Mouse (Mus musculus): ENCODE results near the gene Pitpnm1.
A peak's percentile ranks its signal among the peaks of the same experiment; 100 is the strongest.
"Not testable (repeated sequence)": the region's sequence is repeated elsewhere in the genome, so short reads cannot be mapped to it uniquely, and the experiment has no call there.

The Pitpnm1 gene

GRCm38 (mm10) chr19:4119716-4120487 is 20.1 kb downstream of the Pitpnm1 start:
- no peak for DNase-seq

- DNase-seq = peak; percentile 63
These were observed 20.7 kb downstream of the Pitpnm1 start for GRCm38 (mm10) chr19:4120496-4120895.

DNA sequence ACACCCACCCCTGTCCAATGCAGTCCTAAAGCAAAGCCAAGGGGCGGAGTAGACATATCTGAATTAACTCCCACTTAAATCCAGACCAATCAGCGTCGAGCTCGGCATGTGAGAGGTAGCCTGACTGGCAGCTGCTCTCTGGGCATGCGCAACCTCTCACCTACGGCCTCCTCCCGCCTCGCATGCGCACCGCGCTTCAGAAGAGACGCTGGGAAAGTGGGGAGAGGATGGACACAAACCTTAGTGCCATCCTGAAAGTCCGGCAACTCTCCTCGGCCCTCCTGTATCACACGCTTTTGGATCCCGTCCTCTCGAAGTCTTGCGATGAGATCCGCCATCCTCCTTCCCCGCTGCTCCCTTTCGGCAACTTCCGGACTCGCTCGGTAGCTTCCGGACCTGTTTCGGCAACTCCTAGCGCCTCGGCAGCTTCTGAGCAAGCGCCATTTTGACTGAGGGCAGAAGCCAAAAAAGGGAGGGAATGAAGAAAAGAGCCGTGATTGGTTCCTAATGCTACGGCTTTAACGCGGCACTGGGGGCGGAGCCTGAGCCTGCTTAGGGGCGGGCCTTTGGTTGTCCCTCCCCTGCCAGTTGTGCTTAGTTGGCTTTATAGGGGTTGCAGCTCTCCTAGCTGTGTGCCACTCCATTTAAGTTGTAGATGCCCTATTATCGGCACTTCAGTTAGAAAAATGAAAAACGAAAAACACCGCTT is 21.5 kb downstream of the Pitpnm1 start:
- DNase-seq = peak; percentile 99

DNA sequence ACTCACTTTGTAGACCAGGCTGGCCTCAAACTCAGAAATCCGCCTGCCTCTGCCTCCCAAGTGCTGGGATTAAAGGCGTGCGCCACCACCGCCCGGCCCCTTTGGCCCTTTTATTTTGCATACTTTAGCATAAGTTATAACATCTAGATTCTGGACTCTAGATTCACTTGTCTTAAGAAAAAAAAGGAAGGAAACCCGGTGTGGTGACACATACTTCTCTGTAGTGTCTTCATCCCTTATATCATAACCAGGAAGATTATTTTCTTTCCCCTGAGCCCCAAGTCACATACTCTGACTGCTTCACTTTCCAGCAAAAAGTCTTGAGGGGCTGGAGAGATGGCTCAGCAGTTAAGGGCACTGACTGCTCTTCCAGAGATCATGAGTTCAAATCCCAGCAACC is 22.1 kb downstream of the Pitpnm1 start:
- DNase-seq = not testable (repeated sequence)

GRCm38 (mm10) chr19:4122411-4123370 is 22.9 kb downstream of the Pitpnm1 start:
- DNase-seq = no peak

GRCm38 (mm10) chr19:4124432-4124831 is 24.6 kb downstream of the Pitpnm1 start:
- no peak for DNase-seq

DNA sequence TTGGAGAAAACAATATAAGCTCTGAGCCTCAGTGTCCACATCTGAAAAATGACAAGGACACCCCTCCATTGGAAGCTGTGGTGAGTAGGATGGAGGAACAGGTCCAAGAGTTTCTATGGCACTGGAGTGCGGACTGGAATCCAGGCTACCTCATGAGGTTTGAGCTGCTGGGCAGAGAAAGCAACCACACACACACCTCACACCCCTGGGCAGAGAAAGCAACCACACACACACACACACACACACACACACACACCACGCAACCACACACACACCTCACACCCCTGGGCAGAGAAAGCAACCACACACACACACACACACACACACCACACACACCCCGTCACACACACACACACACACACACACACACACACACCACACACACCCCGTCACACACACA is 25.5 kb downstream of the Pitpnm1 start:
- DNase-seq = peak; percentile 71

- peak; percentile 98 for DNase-seq
These were observed 26.2 kb downstream of the Pitpnm1 start, which contains the start of gene Aip for GRCm38 (mm10) chr19:4125741-4126696. Aip (minus strand) TSS chr19:4125858.

DNA sequence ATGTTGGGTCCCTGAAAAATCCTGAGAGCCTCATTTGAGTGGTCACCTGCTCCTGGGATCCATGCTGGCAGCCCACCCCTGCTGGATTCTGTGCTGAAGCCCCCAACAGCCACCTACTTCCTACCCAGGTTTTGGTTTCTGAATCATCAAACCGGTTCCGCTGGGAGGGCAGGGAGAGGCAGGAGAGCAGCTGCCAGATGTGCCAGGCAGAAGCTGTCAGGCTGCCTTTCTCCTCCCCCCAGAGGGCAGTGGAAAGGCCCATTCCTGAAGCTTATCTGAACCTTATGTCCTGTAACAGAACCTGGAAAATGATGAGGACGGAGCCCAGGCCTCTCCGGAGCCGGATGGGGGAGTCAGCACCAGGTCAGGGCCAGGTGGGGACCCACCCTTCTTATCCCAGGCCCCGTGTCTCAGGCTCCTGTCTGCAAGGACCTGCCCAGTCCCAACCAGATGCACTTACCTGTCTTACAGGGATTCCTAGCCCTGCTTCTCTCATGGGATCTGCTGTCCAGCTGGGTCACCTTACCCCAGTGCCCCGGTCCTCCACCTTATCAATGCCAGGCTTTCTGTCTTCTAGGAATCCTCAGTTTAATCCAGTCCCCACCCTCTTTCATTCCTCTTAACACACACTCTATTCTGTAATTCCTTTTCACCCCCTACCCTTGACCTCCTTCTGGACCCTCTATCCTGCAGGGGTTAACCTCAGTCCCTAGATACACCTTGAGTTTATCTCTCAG is 27.1 kb downstream of the Pitpnm1 start:
- DNase-seq = peak; percentile 60

GRCm38 (mm10) chr19:4129462-4129861 is 29.7 kb downstream of the Pitpnm1 start:
- no peak for DNase-seq

GRCm38 (mm10) chr19:4130106-4130505 is 30.3 kb downstream of the Pitpnm1 start:
- no peak for DNase-seq

DNA sequence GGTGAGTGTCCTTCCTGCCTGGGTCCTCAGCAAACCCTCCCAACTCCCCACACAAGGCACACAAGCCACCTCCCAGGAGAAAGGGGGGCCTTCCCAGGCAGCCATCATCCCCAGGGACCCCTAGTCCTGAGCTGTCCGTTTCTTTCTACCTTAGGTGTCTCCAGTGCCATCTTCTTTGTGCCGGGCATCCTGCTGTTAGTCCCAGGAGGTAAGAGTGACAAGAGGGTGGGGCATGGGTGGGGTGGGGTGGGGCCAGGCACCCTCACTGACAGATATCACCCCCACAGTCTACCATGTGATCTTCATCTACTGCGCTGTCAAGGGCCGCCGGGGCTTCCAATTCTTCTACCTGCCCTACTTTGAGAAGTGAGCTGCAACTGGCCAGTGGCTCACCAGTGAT is 31.3 kb downstream of the Pitpnm1 start:
- DNase-seq = no peak

DNA sequence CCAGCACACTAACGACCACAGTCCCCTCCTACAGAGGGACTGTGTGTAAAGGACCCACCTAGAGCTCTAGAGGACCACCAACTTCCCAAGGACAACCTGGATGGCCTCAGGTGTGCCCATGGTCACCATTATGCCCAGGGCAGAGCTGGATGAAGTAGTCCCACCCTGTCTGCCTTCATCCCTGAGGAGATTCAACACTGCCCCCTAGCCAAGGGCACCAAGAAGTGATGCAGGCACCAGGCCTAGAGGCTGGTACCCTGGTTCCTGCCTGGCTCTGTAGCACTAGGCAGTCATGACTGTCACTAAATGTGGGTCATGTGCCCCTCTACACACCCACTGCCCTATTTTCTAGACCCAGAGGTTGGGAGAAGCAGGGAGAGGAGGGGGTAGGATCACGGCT is 32.0 kb downstream of the Pitpnm1 start:
- no peak for DNase-seq

- no peak for DNase-seq
These were observed 34.6 kb downstream of the Pitpnm1 start for GRCm38 (mm10) chr19:4134354-4134753.

DNA sequence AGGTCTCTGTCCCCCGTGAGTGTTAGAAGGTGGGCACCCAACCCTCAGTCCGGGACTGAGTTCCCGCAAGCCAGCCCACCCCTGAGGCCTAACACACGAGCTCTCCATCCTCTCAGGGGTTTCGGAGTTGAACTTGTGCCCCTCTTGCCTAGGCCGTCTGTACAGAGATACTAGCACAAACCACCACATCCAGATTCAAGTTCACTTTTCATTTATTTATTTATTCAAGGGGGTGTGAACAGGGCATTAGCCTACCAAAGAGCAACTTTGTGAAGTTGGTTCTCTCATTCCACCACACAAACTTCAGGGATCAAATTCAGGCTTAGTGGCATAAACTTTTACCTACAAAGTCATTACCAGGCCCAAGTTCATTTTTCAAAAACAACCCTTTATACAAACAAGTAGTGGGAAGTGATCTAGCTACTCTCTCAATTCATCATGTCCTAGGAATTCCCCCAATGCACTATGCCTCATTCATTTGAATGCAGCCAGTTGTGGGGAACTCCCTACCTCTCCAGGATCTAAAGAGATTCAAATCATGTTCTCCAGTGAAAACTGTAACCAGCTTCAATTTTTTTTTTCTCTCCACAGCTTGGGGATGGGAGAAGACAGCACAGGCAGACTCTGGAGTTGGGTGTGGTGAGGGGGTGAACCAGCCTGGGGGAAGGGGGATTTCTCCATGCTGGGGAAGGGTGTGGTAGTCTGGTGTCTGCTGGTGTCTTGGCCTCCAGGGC is 35.6 kb downstream of the Pitpnm1 start:
- not testable (repeated sequence) for DNase-seq

GRCm38 (mm10) chr19:4135963-4136345 is 36.2 kb downstream of the Pitpnm1 start:
- not testable (repeated sequence) for DNase-seq

DNA sequence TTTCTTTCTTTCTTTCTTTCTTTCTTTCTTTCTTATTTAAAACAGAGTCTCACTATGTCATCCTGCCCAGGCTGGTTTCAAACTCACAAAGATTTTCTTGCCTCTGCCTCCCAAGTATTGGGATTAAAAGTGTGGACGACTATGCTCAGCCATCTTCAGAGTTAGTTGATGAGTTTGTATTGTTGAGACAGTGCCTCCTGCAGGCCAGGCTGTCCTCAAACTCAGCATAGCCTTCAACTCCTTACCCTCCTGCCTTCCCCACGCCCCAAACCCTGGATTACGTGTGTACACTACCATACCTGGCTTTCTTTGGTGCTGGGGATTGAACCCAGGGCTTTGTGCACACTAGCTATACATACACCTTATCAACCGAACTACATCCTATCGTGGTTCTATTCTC is 36.7 kb downstream of the Pitpnm1 start:
- no peak for DNase-seq

DNA sequence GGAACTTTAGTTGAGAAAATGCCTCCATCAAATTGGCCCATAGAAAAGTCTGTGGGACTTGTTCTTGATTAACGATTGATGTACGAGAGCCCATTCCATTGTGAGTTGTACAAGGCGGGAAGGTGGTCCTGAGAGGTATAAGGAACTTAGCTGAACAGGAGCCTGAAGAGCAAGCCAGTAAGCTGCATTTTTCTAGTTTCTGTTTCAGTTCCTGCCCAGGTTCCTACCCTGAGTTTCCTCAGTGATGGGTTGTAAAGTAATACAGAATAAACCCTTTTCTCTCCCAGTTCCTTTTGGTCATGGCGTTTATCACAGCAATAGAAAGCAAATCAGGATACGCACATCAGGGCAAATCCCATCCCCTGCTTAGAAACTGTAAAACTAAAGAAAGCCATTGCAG is 38.1 kb downstream of the Pitpnm1 start:
- no peak for DNase-seq

- no peak for DNase-seq
These were observed 39.6 kb downstream of the Pitpnm1 start, which contains the start of gene Gpr152 for GRCm38 (mm10) chr19:4139446-4139845. Gpr152 (plus strand) TSS chr19:4139787.

DNA sequence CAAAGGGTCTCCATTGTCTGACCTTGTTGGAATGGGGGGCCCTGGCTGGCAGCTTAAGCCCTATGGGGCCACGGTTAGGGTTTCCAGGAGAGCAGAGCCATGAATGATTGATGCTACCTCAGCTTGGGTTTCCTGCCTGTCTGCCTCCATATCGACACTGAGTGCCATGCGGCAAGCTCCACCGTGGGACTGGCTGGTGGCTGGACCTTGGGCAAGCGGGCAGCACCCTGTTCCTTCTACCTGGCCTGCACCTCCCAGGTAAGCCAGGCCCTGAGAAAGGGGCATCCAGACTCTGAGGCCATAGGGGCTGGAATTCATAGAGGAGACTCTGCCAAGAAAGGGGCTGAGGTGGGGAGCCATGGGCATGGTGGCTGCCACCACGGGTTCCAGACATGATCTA is 40.3 kb downstream of the Pitpnm1 start:
- no peak for DNase-seq
